8 mouse cellular contexts compared by ENCODE assay signal in genomic region chr19:8518933-8519332, GRCm38 (mm10).
DNase-seq lines count a peak whose midpoint lies in the region; ATAC-seq and TF ChIP-seq lines count a peak whose summit lies in the region.
"Not testable (repeated sequence)": the region's sequence is repeated elsewhere in the genome, so short reads cannot be mapped to it uniquely, and the experiment has no call there.

No protein-coding gene starts in this region.

- peak overlapping the region; percentile 33 for H3K4me3 ChIP-seq in C2C12 (ENCODE audit: insufficient read depth, poor library complexity, severe bottlenecking)
- H3K4me3 ChIP-seq in heart, embryonic 14.5 days (ENCODE audit: control insufficient read depth in 1 of 2, insufficient read depth in 1 of 2, low read depth in 1 of 2, low read length in 2 of 2): peak overlapping the region in 1 of 2 experiments; percentile 41; a peak in 3 of 4 replicates
- H3K4me3 ChIP-seq in lung, embryonic 14.5 days (ENCODE audit: low read depth, low read length): 0 out of 2 replicates have a peak overlapping the region, but pooled peaks have one; percentile 11

- not testable (repeated sequence) for H3K27me3 ChIP-seq in C2C12 (ENCODE audit: control insufficient read depth, insufficient read depth, insufficient read length); heart, embryonic 14.5 days (ENCODE audit: control insufficient read depth, insufficient read depth, low read length); lung, embryonic 14.5 days (ENCODE audit: insufficient read depth, low read length)

- H3K79me2 ChIP-seq in C2C12 (ENCODE audit: control insufficient read depth, insufficient read depth): not testable (repeated sequence)

- H3K27ac ChIP-seq in heart, embryonic 14.5 days (replicated peaks in 1 of 2; ENCODE audit: control insufficient read depth in 1 of 2, insufficient read depth in 1 of 2, low read depth in 2 of 2, low read length in 2 of 2): peak overlapping the region in 1 of 2 experiments; percentile 35; a peak in 1 of 4 replicates
- not testable (repeated sequence) for H3K27ac ChIP-seq in lung, embryonic 14.5 days (ENCODE audit: low read depth)

- H3K4me2 ChIP-seq in heart, embryonic 14.5 days (ENCODE audit: low read length): peak overlapping the region; percentile 59
- peak overlapping the region; percentile 37 for H3K4me2 ChIP-seq in lung, embryonic 14.5 days

- WGBS in heart, embryonic 14.5 days: 67% methylated on average over 7 of the region's 7 CpGs
- WGBS in lung, embryonic 14.5 days: 84% methylated on average over 7 of the region's 7 CpGs

- not testable (repeated sequence) for H3K9me3 ChIP-seq in heart, embryonic 14.5 days (ENCODE audit: control insufficient read depth, low read length); lung, embryonic 14.5 days (ENCODE audit: low read depth, low read length)

- not testable (repeated sequence) for H3ac ChIP-seq in C2C12 (ENCODE audit: control insufficient read depth, insufficient read length, low read depth)

- not testable (repeated sequence) for H3K9ac ChIP-seq in heart, embryonic 14.5 days (ENCODE audit: low read length); lung, embryonic 14.5 days

- peak; percentile 45 for ATAC-seq in activated CD4-positive, CD25-positive, alpha-beta regulatory T cell, adult 4 months
- ATAC-seq in heart, embryonic 14.5 days (ENCODE audit: insufficient number of reproducible peaks, insufficient read depth, low FRiP score, low read depth); lung, embryonic 14.5 days (ENCODE audit: insufficient read depth): not testable (repeated sequence)

- not testable (repeated sequence) for H3K4me1 ChIP-seq in heart, embryonic 14.5 days (ENCODE audit: control insufficient read depth in 2 of 2, insufficient read depth in 2 of 2, low read length in 2 of 2); lung, embryonic 14.5 days (ENCODE audit: insufficient read depth)

- H3K36me3 ChIP-seq in C2C12 (ENCODE audit: control insufficient read depth, insufficient read depth); heart, embryonic 14.5 days (ENCODE audit: control insufficient read depth, insufficient read depth, low read length); lung, embryonic 14.5 days (ENCODE audit: insufficient read depth): not testable (repeated sequence)

- not testable (repeated sequence) for TF ChIP-seq CTCF in C2C12 (IDR thresholded peaks at IDR 0.05; ENCODE audit: control insufficient read depth, insufficient read depth, insufficient read length); lung, embryonic 14.5 days (IDR thresholded peaks at IDR 0.05; ENCODE audit: low read depth)

- not testable (repeated sequence) for H3K79me3 ChIP-seq in C2C12 (ENCODE audit: low read depth)

- peak; percentile 12 for DNase-seq in c-Kit-negative CD71-positive TER-119-positive erythroid progenitor cells, embryonic 14.5 days (ENCODE audit: low read depth, low spot score)
- peak; percentile 6 for DNase-seq in kidney, adult 18-20 months
- not testable (repeated sequence) for DNase-seq in lung, embryonic 14.5 days
- DNase-seq in natural killer cell, adult 2 months (ENCODE audit: low spot score in 2 of 2): peak; percentile 70 to 75
- DNase-seq in thymus, postnatal 14 days: peak; percentile 11
